Mouse (Mus musculus) midbrain, embryonic 14.5 days (tissue): ENCODE results near the gene Utp6. TPM values are rescaled to one million over a fixed set of nuclear protein-coding genes. Genes with fewer than 3 reads are reported as not detected.

Source experiments
- ATAC-seq: fragments of 200-750 bp; cut with Nextera tagmentation; 2 replicates; pipeline ENCODE4 v1.8.0; 2017; ENCODE audit warnings: moderate number of reproducible peaks, moderate library complexity; ENCODE audit not compliant: low FRiP score, low TSS enrichment
- DNase-seq: peaks from one replicate; pipeline ENCODE4 v3.0.0-alpha.2; 2015
- H3K27ac ChIP-seq: fragments of 300-500 bp; sonication (generic); replicated peaks from 2 replicates; pipeline ENCODE4 v1.5.1; 2014; ENCODE audit warnings: mild to moderate bottlenecking, low read depth, low read length, moderate library complexity
- H3K27me3 ChIP-seq: fragments of 300-500 bp; sonication (generic); 2 replicates; pipeline ENCODE4 v1.6.1; 2014; ENCODE audit warnings: low read length, control low read depth, mixed read lengths; ENCODE audit not compliant: control insufficient read depth, insufficient read depth
- H3K36me3 ChIP-seq: fragments of 300-500 bp; sonication (generic); 2 replicates; pipeline ENCODE4 v1.6.1; 2014; ENCODE audit warnings: low read length, control low read depth; ENCODE audit not compliant: control insufficient read depth, insufficient read depth
- H3K4me1 ChIP-seq: fragments of 300-500 bp; sonication (generic); 2 replicates; pipeline ENCODE4 v1.6.1; 2014; ENCODE audit warnings: mild to moderate bottlenecking, antibody characterized with exemption, low read length, control low read depth; ENCODE audit not compliant: control insufficient read depth, insufficient read depth
- H3K4me2 ChIP-seq: fragments of 300-500 bp; sonication (generic); 2 replicates; pipeline ENCODE4 v1.6.1; 2014; ENCODE audit warnings: mild to moderate bottlenecking, low read length, moderate library complexity
- H3K4me3 ChIP-seq: fragments of 300-500 bp; sonication (generic); replicated peaks from 2 replicates; pipeline ENCODE4 v1.5.1; 2014; ENCODE audit warnings: low read depth, low read length
- H3K9ac ChIP-seq: fragments of 300-500 bp; sonication (generic); replicated peaks from 2 replicates; pipeline ENCODE4 v1.6.1; 2014; ENCODE audit warnings: mild to moderate bottlenecking, low read length, moderate library complexity
- H3K9me3 ChIP-seq: fragments of 300-500 bp; sonication (generic); 2 replicates; pipeline ENCODE4 v1.6.1; 2016; ENCODE audit warnings: low read length, control low read depth, mixed read lengths; ENCODE audit not compliant: control insufficient read depth
- WGBS: fragments of 180-500 bp; shearing (Covaris S2); extraction: QIAGEN DNeasy Blood & Tissue Kit; methylation state at CpG from one replicate; pipeline ENCODE4 v1.1.7; 2014; 5-methylcytosine and 5-hydroxymethylcytosine counted together
- polyA plus RNA-seq: library from polyadenylated mRNA; unstranded; fragments of >200 nt; fragmentation: Nextera tagmentation; extraction: Ambion mirVana; gene quantifications from 2 replicates; pipeline ENCODE4 v1.2.1, GENCODE M21; 2014

The Utp6 gene
- polyA plus RNA-seq, 1 experiment from 2014 or later, result 51.9 TPM

DNA sequence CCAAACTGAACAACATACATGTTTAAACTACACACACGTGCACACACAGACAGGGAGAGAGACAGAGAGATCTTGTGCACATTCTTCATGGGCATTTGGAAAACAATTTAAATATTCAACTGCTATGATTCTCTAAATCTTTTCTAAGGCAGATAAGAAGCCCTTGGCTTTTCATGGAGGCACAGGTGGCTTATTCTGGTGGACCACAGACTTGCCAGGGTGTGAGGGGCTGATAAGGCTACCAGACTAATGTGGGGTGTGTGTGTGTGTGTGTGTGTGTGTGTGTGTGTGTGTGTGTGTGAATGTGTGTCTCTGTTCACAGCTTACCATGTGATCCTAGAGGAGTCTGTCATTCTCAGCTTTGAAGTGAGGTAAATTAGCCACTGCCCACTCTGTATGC, 39.4 kb downstream of the Utp6 start:
- H3K27ac ChIP-seq, result no peak overlapping the region
- H3K4me1 ChIP-seq, result no peaks in the 10 kb centered on the region
- no peak overlapping the region for H3K9ac ChIP-seq
- no peak for DNase-seq
- 75% methylated on average over 1 of the region's 1 CpGs for WGBS
- ATAC-seq, result no peak
- H3K4me2 ChIP-seq, result no peak overlapping the region
- H3K36me3 ChIP-seq, result no peaks in the 10 kb centered on the region
- H3K4me3 ChIP-seq, result no peak overlapping the region
- H3K9me3 ChIP-seq, result no peaks in the 10 kb centered on the region
- H3K27me3 ChIP-seq, result no peaks in the 10 kb centered on the region

DNA sequence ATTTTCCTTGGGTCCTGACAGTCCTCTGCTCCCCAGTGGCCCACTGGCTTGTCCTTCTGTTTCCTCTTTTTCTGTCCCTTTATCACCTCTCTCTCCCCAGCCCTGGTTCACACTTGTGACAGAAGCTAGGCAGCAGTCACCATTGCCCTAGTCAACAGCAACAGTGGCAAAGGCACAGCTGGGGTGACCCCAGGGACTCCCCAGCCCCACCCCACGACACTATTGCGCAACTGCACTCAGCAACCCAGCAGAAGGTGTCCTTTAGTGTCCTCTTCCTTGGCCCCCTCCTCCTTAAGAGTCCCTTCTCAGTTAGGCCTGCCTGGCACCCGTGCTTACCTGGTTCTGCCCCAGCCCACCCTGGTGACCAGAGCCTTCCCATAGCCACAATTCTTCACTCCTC, 40.0 kb downstream of the Utp6 start:
- Histone ChIP-seq H3K27ac (no peak overlapping the region), H3K9me3 (no peaks in the 10 kb centered on the region), H3K9ac (no peak overlapping the region), H3K4me3 (no peak overlapping the region), H3K36me3 (no peaks in the 10 kb centered on the region), H3K27me3 (no peaks in the 10 kb centered on the region), H3K4me2 (no peak overlapping the region), H3K4me1 (no peaks in the 10 kb centered on the region)
- 72% methylated on average over 3 of the region's 3 CpGs for WGBS
- DNase-seq (no peak), ATAC-seq (no peak)

DNA sequence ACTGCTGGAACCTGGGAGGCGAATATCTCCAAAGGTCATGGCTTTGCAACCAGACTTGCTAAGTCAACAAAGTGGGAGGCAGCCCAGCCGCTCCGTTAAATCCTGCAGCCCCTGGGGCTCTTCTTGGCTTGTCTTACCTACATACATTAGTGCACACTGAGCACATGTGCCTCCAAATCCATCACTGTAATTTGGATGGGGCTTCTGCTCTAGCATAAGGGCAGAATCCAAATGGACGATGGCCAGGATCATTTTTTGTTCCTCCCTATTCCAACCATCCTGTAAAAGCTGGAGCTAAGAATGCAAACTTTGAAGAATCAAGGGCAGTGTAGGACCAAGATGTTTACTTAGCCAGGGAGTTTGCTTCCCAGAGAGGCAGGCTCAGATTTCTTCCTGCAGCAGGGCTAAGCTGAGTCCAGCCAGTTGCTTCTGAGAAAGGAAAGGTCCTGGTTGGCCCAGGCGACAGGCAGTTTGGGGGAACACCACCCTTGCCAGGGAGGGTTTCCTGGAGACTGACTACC, 41.6 kb downstream of the Utp6 start:
- H3K9ac ChIP-seq, result no peak overlapping the region
- H3K36me3 ChIP-seq, result no peaks in the 10 kb centered on the region
- ATAC-seq (no peak), DNase-seq (no peak)
- H3K27ac ChIP-seq, result no peak overlapping the region
- WGBS, result 68% methylated on average over 5 of the region's 5 CpGs
- H3K4me2 ChIP-seq, result no peak overlapping the region
- peaks cover 3% of the 10 kb centered on the region; the same call in 1 of the 2 replicates for H3K4me1 ChIP-seq
- H3K4me3 ChIP-seq, result no peak overlapping the region
- no peaks in the 10 kb centered on the region for H3K27me3 ChIP-seq
- no peaks in the 10 kb centered on the region for H3K9me3 ChIP-seq

DNA sequence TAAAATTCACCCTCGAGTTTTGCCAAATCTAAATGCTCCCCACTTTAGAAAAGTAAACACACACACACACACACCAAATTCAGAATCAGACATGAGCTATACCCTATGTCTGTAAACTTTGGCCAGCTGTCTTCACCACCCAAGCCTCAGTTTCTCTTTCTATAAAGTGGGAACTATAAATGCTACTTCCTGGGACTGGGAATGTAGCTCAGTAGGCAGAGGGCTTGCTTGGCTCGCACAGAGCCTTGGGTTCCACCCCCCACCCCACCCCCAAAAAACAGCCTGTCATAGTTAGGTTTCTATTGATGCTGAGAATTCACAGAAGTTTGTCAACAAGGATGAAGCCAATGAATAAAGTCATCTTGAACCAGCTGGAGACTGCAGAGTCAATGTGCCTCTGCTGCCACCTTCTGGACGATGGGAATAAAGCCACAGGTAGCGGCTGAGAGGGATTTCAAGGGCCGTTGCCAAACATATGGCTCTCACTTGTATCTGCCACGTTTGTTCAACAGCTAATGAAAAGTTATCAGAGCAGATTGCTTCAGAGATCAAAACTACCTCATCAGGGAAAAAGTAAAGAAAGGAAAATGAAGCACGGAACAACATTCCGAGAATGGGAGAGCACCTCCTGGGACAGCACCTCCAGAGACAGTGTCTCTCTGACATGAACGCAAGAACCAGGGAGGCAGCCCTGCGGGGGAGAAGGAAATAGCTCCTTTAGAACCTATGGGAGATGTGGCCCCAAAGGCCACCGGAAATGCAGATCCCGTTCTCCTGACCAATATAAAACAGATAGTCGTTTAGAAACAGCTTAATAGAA, 42.3 kb downstream of the Utp6 start:
- H3K27ac ChIP-seq, result no peak overlapping the region

DNA sequence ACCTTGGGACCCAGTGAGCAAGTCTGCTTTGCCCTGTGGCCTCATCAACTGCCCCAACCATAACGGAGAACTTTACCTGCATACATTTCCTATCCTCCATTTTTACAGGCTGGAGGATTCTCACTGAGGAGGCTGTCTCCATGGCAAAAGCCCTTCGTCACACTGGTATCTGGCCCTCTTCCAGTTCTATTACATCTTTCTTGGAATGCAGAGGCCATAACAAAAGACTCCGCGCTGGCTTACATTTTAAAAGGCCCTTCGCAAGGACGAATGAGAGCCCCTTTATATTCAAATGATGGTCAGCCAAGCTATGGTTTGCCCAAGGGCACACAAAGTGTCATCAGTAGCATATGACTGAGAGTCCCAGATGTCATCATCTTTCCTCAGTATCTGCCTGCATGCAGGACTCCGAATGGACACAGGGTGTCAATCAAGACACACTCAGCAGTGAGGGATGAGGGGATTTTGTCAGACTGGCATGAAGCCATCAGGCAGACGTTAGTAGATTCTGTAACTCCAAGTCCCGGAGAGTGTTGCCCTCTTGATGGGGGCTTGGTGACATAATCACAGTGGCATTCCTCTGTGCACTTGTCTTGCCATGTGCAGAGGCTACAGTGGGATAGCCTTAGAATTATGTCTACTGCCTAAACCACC, 46.4 kb downstream of the Utp6 start:
- WGBS, result 24% methylated on average over 9 of the region's 9 CpGs
- no peak overlapping the region for H3K4me3 ChIP-seq
- ATAC-seq, result no peak; the same call in 1 of the 2 replicates
- peaks cover 3% of the 10 kb centered on the region; the same call in 1 of the 2 replicates for H3K4me1 ChIP-seq
- peak; percentile 55 for DNase-seq
- H3K27me3 ChIP-seq, result no peaks in the 10 kb centered on the region
- no peak overlapping the region for H3K9ac ChIP-seq
- no peaks in the 10 kb centered on the region for H3K9me3 ChIP-seq
- H3K27ac ChIP-seq, result no peak overlapping the region
- H3K36me3 ChIP-seq, result no peaks in the 10 kb centered on the region
- H3K4me2 ChIP-seq, result no peak overlapping the region

More for the DNA sequence above, 42.3 kb downstream of the Utp6 start:
- Histone ChIP-seq H3K36me3 (no peaks in the 10 kb centered on the region), H3K4me3 (no peak overlapping the region), H3K4me1 (peaks cover 3% of the 10 kb centered on the region; the same call in 1 of the 2 replicates), H3K9me3 (no peaks in the 10 kb centered on the region), H3K4me2 (no peak overlapping the region), H3K9ac (no peak overlapping the region), H3K27me3 (no peaks in the 10 kb centered on the region)
- peak; percentile 95 for DNase-seq
- ATAC-seq, result peak; percentile 50; the same call in 1 of the 2 replicates
- 27% methylated on average over 13 of the region's 13 CpGs for WGBS

DNA sequence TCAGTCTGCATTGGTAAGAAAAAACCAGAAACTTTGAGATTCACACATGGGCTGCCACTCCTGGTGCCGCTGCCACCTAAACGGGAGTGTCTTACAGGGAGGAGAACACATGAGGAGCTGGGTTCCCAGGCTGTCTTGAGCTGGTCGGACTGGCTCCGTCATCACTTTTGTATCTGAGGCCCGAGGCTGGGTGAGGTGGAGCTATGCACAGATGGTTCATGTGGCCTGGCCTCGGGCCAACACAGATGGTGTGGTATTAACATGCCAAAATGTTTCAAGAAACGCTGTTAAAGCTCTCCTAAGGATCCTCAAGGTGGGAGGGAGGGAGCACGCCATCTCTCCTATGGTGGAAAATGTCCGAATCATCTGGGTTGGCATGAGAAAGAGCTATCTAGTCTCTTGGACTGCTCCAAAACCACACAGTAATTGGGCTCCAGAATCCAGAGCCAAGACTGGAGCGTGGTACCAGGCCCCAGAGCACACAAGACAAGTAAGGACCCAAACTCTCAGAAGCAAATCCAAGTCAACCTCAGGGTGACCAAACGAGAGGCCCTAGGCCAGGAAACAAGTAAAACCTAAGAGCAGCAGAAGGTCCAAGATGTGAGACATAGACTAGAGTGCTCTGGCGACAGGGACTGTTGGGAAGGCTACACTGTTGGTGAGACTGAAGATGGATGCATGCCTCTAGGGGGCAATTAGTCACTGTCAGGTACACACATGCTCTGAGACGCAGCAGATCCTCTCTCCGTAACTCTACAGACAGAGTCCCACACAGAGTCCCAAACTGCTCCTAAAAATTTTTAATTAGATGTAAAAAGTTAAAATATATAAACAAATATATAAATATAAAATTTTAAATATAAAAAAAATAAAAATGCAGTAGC, 53.3 kb downstream of the Utp6 start:
- DNase-seq (peak; percentile 55), ATAC-seq (no peak)
- WGBS, result 77% methylated on average over 14 of the region's 14 CpGs
- Histone ChIP-seq H3K4me1 (no peaks in the 10 kb centered on the region), H3K9ac (no peak overlapping the region), H3K27ac (no peak overlapping the region), H3K27me3 (no peaks in the 10 kb centered on the region), H3K9me3 (no peaks in the 10 kb centered on the region), H3K36me3 (no peaks in the 10 kb centered on the region), H3K4me2 (no peak overlapping the region), H3K4me3 (no peak overlapping the region)

DNA sequence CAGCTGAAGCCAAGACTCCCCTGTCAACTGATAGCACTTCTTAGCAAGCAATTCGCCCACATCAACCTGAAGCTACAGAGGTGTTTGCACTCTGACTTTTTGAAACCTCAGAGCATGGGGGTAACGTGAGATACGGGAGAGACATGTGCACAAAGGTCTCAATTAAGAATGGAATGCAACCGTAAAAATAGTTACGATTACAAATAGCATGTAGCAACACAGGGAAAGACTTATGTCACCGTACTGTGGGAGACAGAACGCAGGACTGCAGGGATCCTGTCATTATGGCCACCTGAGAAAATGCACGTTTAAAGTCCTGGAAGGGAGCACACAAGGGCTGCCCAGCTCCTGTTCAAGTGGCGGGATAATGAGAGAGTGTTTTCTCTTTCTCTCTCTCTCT, 55.3 kb downstream of the Utp6 start:
- WGBS, result 80% methylated on average over 9 of the region's 9 CpGs
- Histone ChIP-seq H3K9me3 (no peaks in the 10 kb centered on the region), H3K9ac (no peak overlapping the region), H3K4me1 (no peaks in the 10 kb centered on the region), H3K27ac (no peak overlapping the region), H3K36me3 (no peaks in the 10 kb centered on the region), H3K27me3 (no peaks in the 10 kb centered on the region), H3K4me3 (no peak overlapping the region), H3K4me2 (no peak overlapping the region)
- ATAC-seq (no peak), DNase-seq (no peak)

DNA sequence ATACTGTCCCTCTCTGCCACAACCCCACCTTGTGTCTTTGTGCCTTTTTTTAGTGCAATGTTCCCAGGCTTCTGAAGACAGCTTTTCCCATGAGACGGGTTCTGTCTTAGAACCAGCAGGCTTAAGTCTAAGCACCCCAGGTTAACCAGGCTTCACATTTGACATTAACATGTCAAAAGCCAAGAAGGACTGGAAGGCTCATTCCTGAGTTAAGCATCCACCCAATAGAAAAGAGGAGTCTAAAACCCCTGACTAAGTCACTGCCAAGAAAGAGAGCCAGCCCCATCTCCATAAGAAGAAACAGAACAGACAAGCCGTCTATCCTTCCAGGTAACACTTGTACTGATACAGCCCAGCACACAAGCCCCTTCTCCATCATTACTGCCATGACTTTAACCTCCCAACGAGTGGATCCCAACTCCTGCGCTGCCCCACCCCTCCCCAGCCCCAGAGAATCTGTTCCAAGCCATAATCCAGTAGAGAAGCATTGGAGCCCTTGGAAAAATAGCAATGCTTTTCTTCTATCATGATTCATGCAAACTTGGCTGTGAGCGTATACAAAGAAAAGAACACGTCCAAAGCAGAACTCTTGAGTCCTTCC, 59.2 kb downstream of the Utp6 start:
- no peaks in the 10 kb centered on the region for H3K27me3 ChIP-seq
- ATAC-seq (no peak), DNase-seq (no peak)
- WGBS, result 80% methylated on average over 6 of the region's 6 CpGs
- H3K27ac ChIP-seq, result no peak overlapping the region
- no peak overlapping the region for H3K9ac ChIP-seq
- no peaks in the 10 kb centered on the region for H3K9me3 ChIP-seq
- H3K4me3 ChIP-seq, result no peak overlapping the region
- no peak overlapping the region for H3K4me2 ChIP-seq
- H3K36me3 ChIP-seq, result no peaks in the 10 kb centered on the region
- H3K4me1 ChIP-seq, result no peaks in the 10 kb centered on the region
